Mouse (Mus musculus) heart, adult 2 months (tissue): ENCODE results near the gene Gm49387. TPM values are rescaled to one million over a fixed set of nuclear protein-coding genes. Genes with fewer than 3 reads are reported as not detected.

Source experiments
- DNase-seq, 2 experiments: peaks; one replicate each; pipeline ENCODE4 v3.0.0; 2021
- H3K27ac ChIP-seq: fragments of 200-600 bp; 2 replicates; pipeline ENCODE4 v1.8.1; 2022
- H3K27me3 ChIP-seq: fragments of 200-500 bp; 2 replicates; pipeline ENCODE4 v1.6.1; 2012; ENCODE audit warnings: mild to moderate bottlenecking, low read length, inconsistent platforms, mixed read lengths; ENCODE audit not compliant: control insufficient read depth, insufficient read depth
- H3K36me3 ChIP-seq: fragments of 200-500 bp; 2 replicates; pipeline ENCODE4 v1.6.1; 2012; ENCODE audit warnings: low read length, inconsistent platforms; ENCODE audit not compliant: control insufficient read depth, insufficient read depth
- H3K4me1 ChIP-seq: fragments of 200-500 bp; 2 replicates; pipeline ENCODE4 v1.6.1; 2011; ENCODE audit warnings: low read length; ENCODE audit not compliant: control insufficient read depth, insufficient read depth
- H3K4me3 ChIP-seq: fragments of 200-600 bp; 2 replicates; pipeline ENCODE4 v1.8.1; 2022
- H3K79me2 ChIP-seq: fragments of 200-500 bp; replicated peaks from 2 replicates; pipeline ENCODE4 v1.6.1; 2012; ENCODE audit warnings: mild to moderate bottlenecking, inconsistent platforms, low read length, moderate library complexity, mixed read lengths; ENCODE audit not compliant: control insufficient read depth, insufficient read depth
- H3K9ac ChIP-seq: fragments of 200-500 bp; 2 replicates; pipeline ENCODE4 v1.6.1; 2012; ENCODE audit warnings: low read depth, mild to moderate bottlenecking, control low read depth, inconsistent platforms, low read length, mixed read lengths
- CTCF ChIP-seq: fragments of 200-600 bp; IDR thresholded peaks from 2 replicates; pipeline ENCODE4 v1.8.1; 2022; ENCODE audit warnings: antibody characterized with exemption, mild to moderate bottlenecking, moderate library complexity
- EP300 ChIP-seq: fragments of 200-500 bp; IDR thresholded peaks from 2 replicates; pipeline ENCODE4 v1.6.1; 2011; ENCODE audit warnings: low read depth, low read length, control low read depth; ENCODE audit not compliant: insufficient read depth
- POLR2A ChIP-seq: fragments of 200-500 bp; IDR thresholded peaks from 2 replicates; pipeline ENCODE4 v1.6.1; 2011; ENCODE audit warnings: mild to moderate bottlenecking, low read depth, low read length, control low read depth; ENCODE audit not compliant: insufficient read depth
- WGBS: fragments of 180-500 bp; shearing (Covaris S2); methylation state at CpG from one replicate; pipeline ENCODE4 v1.1.7; 2018; 5-methylcytosine and 5-hydroxymethylcytosine counted together
- intact Hi-C: fragments of 180-260 bp; cut with DNase I; formaldehyde crosslinking; loops from one replicate; pipeline ENCODE4 v1.15.1; 2025
- polyA plus RNA-seq: library from polyadenylated mRNA; depleted of rRNA; stranded (reverse); fragments of >200 nt; gene quantifications from 2 replicates; pipeline ENCODE4 v1.2.3, GENCODE M21; 2012
- total RNA-seq, 2 experiments: library from RNA; stranded (reverse); gene quantifications; 2 replicates each; pipeline ENCODE4 v1.2.3; 2021

Gm49387 gene
- total and polyA plus RNA-seq, 3 experiments: 0.66 to 2.4 (median 0.86) TPM

- DNase-seq: no peak
- Histone ChIP-seq H3K4me3 (no peak overlapping the region), H3K4me1 (no peaks in the 10 kb centered on the region), H3K79me2 (no peaks in the 10 kb centered on the region), H3K27ac (no peak overlapping the region), H3K9ac (no peak overlapping the region), H3K36me3 (no peaks in the 10 kb centered on the region), H3K27me3 (no peaks in the 10 kb centered on the region)
- WGBS: 81% methylated on average over 8 of the region's 8 CpGs
- intact Hi-C loops: no loop called here
- no peak for TF ChIP-seq EP300
- no peak for TF ChIP-seq POLR2A
- no peak for TF ChIP-seq CTCF
Measured at GRCm38 (mm10) chr14:31586451-31586850, 54.2 kb downstream of the Gm49387 start.

GRCm38 (mm10) chr14:31583082-31583481, 57.6 kb downstream of the Gm49387 start:
- Histone ChIP-seq H3K4me1 (no peaks in the 10 kb centered on the region), H3K9ac (no peak overlapping the region), H3K36me3 (no peaks in the 10 kb centered on the region), H3K27me3 (no peaks in the 10 kb centered on the region), H3K4me3 (no peak overlapping the region), H3K79me2 (no peaks in the 10 kb centered on the region), H3K27ac (no peak overlapping the region)
- WGBS: 82% methylated on average over 9 of the region's 9 CpGs
- TF ChIP-seq POLR2A (no peak), EP300 (no peak), CTCF (no peak)
- DNase-seq: no peak
- intact Hi-C loops: no loop called here

DNA sequence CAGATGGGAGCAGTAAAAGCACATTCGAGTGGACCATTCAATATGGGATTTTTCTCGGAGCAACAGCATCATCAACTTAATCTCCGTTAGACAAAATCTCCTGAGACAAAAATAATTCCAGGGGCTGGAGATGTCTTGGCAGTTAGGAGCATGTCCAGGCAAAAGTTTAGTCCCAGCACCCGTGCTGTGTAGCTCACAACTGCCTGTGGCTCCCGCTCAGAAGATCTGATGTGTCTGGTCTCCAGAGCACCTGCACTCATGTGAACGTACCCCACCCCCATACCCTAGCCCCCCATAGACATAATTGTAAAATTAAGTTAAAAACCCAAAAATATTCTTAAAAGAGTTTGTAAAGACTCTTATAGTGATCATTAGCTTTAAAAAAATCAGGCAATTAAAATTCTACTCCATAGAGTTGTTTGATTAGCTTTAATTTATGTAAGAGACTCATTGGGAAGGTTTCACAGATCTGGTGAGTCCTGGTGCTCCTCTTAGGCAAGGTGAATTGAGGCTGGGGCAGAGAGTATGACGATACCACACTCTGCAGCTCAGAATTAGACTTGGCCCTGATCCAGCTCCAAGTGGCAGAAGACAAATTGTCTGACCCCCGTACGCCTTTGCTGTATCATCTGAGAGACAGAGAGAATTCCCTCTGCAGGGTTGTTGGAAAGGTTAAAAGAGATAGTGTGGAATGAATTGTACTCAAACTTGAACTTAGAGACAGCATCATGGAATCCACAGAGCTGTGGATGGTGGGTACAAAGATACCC, 62.5 kb downstream of the Gm49387 start:
- whole genome bisulfite sequencing: 45% methylated on average over 9 of the region's 9 CpGs
- no peak overlapping the region for H3K9ac ChIP-seq
- DNase-seq: no peak

GRCm38 (mm10) chr14:31576846-31577697, 63.6 kb downstream of the Gm49387 start:
- Histone ChIP-seq H3K36me3 (no peaks in the 10 kb centered on the region), H3K4me3 (peak overlapping the region; percentile 36), H3K27ac (peak overlapping the region; percentile 49; the same call in 1 of the 2 replicates), H3K79me2 (no peaks in the 10 kb centered on the region), H3K27me3 (no peaks in the 10 kb centered on the region), H3K9ac (no peak overlapping the region), H3K4me1 (no peaks in the 10 kb centered on the region; the same call in 1 of the 2 replicates)
- no peak for DNase-seq
- WGBS: 24% methylated on average over 10 of the region's 10 CpGs
- TF ChIP-seq EP300: no peak
- no peak for TF ChIP-seq CTCF
- TF ChIP-seq POLR2A: no peak
- intact Hi-C loops: no loop called here

More for the DNA sequence above, 62.5 kb downstream of the Gm49387 start:
- intact Hi-C loops: no loop called here
- no peak overlapping the region for H3K27ac ChIP-seq
- H3K79me2 ChIP-seq: no peaks in the 10 kb centered on the region
- TF ChIP-seq POLR2A: no peak
- no peak for TF ChIP-seq CTCF
- TF ChIP-seq EP300: no peak
- no peak overlapping the region for H3K4me3 ChIP-seq
- H3K4me1 ChIP-seq: no peaks in the 10 kb centered on the region; the same call in 1 of the 2 replicates
- H3K27me3 ChIP-seq: no peaks in the 10 kb centered on the region
- H3K36me3 ChIP-seq: no peaks in the 10 kb centered on the region

DNA sequence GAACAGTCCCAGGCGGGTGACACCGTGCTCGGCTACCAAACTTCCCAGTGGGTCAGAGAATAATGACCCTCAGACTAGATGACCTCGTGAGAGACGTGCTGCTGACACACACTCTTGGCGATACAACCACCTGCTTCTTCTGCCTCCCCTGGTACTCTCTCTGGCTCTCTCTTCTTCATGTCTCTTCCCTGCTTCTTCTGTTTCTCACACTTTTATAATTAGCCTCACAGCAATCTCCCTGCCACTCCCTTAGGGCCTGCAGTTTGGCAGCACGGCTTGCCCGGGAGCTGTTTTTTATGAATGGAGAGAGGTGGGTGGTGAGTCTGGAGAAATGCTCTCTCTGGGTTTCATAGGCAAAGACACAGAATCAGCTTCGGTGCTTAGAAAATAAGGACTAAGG, 64.8 kb downstream of the Gm49387 start:
- Histone ChIP-seq H3K79me2 (no peaks in the 10 kb centered on the region), H3K36me3 (no peaks in the 10 kb centered on the region), H3K9ac (no peak overlapping the region), H3K4me1 (no peaks in the 10 kb centered on the region; the same call in 1 of the 2 replicates), H3K27me3 (no peaks in the 10 kb centered on the region), H3K27ac (peak overlapping the region; percentile 13; the same call in 1 of the 2 replicates), H3K4me3 (peak overlapping the region; percentile 36; the same call in 1 of the 2 replicates)
- intact Hi-C loops: no loop called here
- 53% methylated on average over 9 of the region's 9 CpGs for WGBS
- DNase-seq: no peak
- TF ChIP-seq CTCF: no peak
- TF ChIP-seq POLR2A: no peak
- no peak for TF ChIP-seq EP300
